Comparison of ENCODE assay signal across 8 mouse cellular contexts in genomic region chr10:122047727-122048365, GRCm38 (mm10). TPM values are rescaled to one million over a fixed set of nuclear protein-coding genes. Genes with fewer than 3 reads are reported as not detected.
DNase-seq lines count a peak whose midpoint lies in the region; ATAC-seq lines count a peak whose summit lies in the region.

No protein-coding gene starts in this region.

- H3K9me3 ChIP-seq in hindbrain, embryonic 14.5 days (ENCODE audit: control insufficient read depth, low read length) = no peaks in the 10 kb centered on the region

- H3K27ac ChIP-seq in hindbrain, embryonic 14.5 days = peak overlapping the region; percentile 92

- peak; percentile 93 to 96 for DNase-seq in cerebellum, postnatal 4 days (ENCODE audit: low spot score in 2 of 2)
- DNase-seq in gastrocnemius, adult 18-20 months (ENCODE audit: low spot score) = peak; percentile 77
- DNase-seq in hindbrain, embryonic 14.5 days (ENCODE audit: low spot score) = peak; percentile 90
- peak; percentile 52 for DNase-seq in left cerebral cortex, adult 11 months (ENCODE audit: low spot score)
- DNase-seq in lung, postnatal 25 days (ENCODE audit: low spot score) = peak; percentile 86
- DNase-seq in ovary, postnatal 36 days (ENCODE audit: low spot score) = peak; percentile 88
- peak; percentile 83 for DNase-seq in thymus, postnatal 14 days

- H3K36me3 ChIP-seq in hindbrain, embryonic 14.5 days (replicated peaks; ENCODE audit: control insufficient read depth, insufficient read depth) = peaks cover 3% of the 10 kb centered on the region; the same call in 1 of the 2 replicates

- peak; percentile 33 for ATAC-seq in activated CD4-positive, CD25-positive, alpha-beta regulatory T cell, adult 4 months
- peak; percentile 73 for ATAC-seq in hindbrain, embryonic 14.5 days (ENCODE audit: low FRiP score)

- no peaks in the 10 kb centered on the region for H3K27me3 ChIP-seq in hindbrain, embryonic 14.5 days (ENCODE audit: control insufficient read depth, insufficient read depth, low read length)

- H3K4me2 ChIP-seq in hindbrain, embryonic 14.5 days (replicated peaks) = peak overlapping the region; percentile 67

- H3K4me3 ChIP-seq in hindbrain, embryonic 14.5 days (replicated peaks; ENCODE audit: low read length) = peak overlapping the region; percentile 76

- H3K9ac ChIP-seq in hindbrain, embryonic 14.5 days = peak overlapping the region; percentile 89

- WGBS in hindbrain, embryonic 14.5 days = 16% methylated on average over 34 of the region's 44 CpGs

- peaks cover 27% of the 10 kb centered on the region for H3K4me1 ChIP-seq in hindbrain, embryonic 14.5 days (replicated peaks; ENCODE audit: control insufficient read depth, insufficient read depth, low read length)

RNA-seq across cellular contexts. Expression of gene Srgap1, which starts 0.7 kb away (rescaled TPM):
- polyA plus RNA-seq in activated CD4-positive, CD25-positive, alpha-beta regulatory T cell, adult 4 months (2017; shearing (Covaris generic)) = under 1 TPM; 0.18 to 0.20 TPM
- total RNA-seq in gastrocnemius, adult 18-20 months (2021) = under 1 TPM; 0.50 to 0.62 TPM
- polyA plus RNA-seq in hindbrain, embryonic 14.5 days (2014; fragmentation: Nextera tagmentation; extraction: Ambion mirVana) = 28.2 and 34.6 TPM in 2 replicates

RNA-seq across cellular contexts. Expression of gene Rxylt1, which starts 49.3 kb away (rescaled TPM):
- polyA plus RNA-seq in activated CD4-positive, CD25-positive, alpha-beta regulatory T cell, adult 4 months (2017; shearing (Covaris generic)) = 10 to 100 TPM; 14.1 to 16.3 TPM
- total RNA-seq in gastrocnemius, adult 18-20 months (2021) = 10 to 100 TPM; 39.6 to 40.1 TPM
- polyA plus RNA-seq in hindbrain, embryonic 14.5 days (2014; fragmentation: Nextera tagmentation; extraction: Ambion mirVana) = 42.8 and 47.8 TPM in 2 replicates

Comparison
In these comparisons a context has a peak if more than half of its experiments do, and no peak if none do; other contexts are left out.
1. Peak in every context shown above with its lines: DNase-seq, ATAC-seq, H3K4me3 ChIP-seq and H3K27ac ChIP-seq.
2. RNA of gene Srgap1, which starts 0.7 kb away (polyA plus RNA-seq): 28.2 to 34.6 TPM in hindbrain, embryonic 14.5 days; 0.18 to 0.20 TPM in activated CD4-positive, CD25-positive, alpha-beta regulatory T cell, adult 4 months; every median in the first group is over 10 times any median in the second.